Mouse (Mus musculus) regulatory T cell (primary cell): ENCODE measurements at regions not wholly inside any gene's neighbourhood (a gene's known extent, or its start where the extent isn't known, plus 50 kb on each side); places are given as distances from the start of the nearest gene placed in this dataset.

Experiments
- in situ Hi-C: fragments of 300-600 bp; cut with MboI, MseI; formaldehyde crosslinking; loops from one replicate; pipeline ENCODE4 v1.15.1; 2025; ENCODE audit warnings: high pct_unique_total_duplicates

DNA sequence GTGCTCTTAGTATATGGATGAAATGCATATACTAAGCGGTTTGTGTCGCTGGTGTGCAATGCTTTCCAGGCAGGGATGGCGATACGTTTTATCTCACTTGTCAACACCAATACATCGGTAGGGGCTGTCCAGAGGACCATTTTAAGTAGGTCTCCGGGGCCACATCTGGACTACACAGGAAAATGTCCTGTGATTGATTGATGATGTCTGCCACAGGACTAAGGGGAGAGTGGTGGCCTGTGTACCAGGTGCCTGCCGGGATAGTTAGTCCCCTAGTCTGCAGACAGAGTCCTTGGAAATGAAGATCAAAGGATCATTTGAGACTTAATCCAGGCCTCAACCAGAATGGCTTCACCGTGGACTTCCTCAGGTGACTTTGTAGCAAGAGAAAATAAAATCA, 460.6 kb downstream of the Bnc2 start:
- in situ Hi-C loops, result no loop called here

DNA sequence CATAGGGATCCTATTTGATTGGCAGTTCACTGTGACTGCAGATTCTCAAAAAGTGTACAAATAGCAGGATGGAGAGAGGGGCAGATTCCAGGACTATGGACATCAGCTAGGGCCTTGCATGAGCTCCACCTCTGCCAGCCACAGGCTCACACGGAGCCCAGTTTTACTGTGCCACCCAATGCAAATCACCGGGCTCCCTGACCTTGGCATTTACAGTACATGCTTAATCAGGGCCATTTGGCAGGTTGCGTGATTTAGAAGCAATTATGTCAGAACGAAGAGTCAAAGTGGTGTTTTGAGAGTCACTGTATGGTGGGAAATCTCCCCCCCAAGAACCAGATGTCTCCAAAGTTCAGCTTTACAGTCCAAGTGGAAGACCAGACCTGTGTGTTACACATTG, 456.1 kb downstream of the Bnc2 start:
- in situ Hi-C loops, result no loop called here

DNA sequence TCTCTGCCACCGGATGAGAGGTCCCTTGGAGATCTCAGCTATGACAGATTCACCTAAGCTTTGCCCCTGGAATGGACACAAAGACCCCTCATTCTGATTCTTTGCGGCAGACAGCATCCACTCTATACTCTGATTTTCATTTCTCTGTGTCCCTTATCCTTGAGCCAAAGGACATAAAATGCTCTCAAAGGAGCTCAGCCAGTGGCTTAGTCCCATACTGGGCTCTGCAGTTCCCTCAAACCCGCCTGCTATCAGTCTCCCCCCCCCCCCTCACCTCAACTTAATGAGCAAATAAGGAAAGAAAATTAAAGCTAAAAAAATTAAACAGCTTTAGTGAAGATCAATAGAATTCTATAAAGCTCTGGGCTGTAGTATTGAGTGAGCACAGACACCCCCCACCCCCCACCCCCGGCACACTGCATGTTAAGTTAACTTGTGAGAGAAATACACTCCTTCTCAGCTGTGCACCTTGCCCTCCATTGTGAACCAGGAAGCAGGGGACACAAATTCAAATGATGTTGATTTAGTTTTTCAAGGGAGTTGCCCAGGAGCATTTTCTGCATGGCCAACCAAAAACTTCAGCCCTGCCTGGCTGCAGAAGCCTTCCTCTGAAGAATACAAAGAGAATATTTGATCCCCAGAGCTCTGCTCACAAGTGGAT, 452.9 kb downstream of the Bnc2 start:
- in situ Hi-C loops, result no loop called here

DNA sequence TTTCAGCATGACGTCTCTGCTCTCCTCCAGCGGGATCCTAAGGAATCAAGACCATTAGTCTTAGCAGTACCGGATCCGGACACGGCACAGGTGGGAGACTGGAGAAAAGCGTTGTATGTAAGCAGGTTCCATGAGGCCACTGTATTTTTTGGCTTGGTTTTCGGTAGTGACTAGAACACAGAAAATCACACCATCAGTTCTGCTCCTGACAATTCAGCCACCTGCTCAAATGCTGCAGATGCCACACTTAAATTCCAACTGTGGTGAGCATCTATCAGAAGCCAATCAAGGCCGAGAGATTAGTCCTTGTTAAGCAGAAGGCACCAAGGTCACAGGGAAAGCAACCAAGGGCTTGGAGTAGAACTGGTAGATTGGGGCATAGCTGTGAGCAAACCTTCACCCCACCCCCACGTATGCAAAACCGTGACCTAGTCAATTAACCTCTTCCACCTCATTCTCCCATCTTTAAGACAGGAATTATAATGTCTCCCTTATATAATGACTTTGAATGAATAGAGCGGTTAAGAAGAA, 452.2 kb downstream of the Bnc2 start:
- in situ Hi-C loops, result no loop called here

DNA sequence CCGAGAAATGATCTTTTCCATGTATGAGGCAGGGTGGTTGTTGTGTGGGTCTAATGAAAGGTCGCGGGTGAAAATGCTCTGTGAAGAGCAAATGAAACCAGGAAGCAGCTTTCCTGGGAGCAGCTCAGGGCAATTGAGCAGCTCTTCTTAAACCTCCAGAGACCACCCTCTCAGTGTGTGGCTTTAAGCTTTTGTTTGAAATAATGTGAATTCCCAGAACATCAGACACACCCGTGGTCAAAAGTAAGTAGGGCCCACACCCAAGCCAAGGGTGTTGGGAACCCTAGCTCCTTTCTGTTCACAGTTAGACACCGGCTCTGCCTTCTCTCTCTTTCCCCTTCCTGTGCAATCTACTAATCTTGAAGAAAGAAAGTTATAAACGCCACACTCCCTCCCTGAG, 450.5 kb downstream of the Bnc2 start:
- in situ Hi-C loops, result no loop called here
